ENCODE assay signal across 10 mouse cellular contexts in the genomic region with DNA sequence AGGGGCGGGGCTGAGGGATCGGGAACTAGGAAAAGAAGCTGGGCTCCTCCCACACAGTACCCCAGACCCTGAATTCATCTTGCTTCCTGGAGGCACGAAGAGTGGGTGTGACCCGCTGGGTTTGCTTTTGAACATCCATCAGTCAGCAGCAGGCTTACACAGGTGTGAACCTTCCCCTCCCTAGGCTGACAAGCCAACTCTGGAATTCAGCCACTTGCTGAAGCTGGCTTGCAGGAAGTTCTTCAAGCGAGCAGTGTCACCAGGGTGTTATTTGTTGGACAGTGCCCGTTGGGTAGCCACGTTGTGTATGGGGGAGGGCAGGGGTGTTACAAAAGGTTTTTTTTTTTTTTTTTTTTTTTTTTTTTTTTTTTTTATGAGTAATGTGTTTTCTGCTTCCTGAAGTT.
DNase-seq lines count a peak whose midpoint lies in the region; ATAC-seq and TF ChIP-seq lines count a peak whose summit lies in the region.
"Had no signal": no experiment of that assay in that cellular context is flagged by ENCODE, and none has a peak within 500 bp of the region (broad histone marks: within the 10 kb centered on the region; RNA-seq: fewer than 3 reads in every experiment).

No protein-coding gene starts in this region.

- no peak for TF ChIP-seq CTCF in kidney, adult 2 months (conservative IDR thresholded peaks at IDR 0.05; ENCODE audit: insufficient read depth, insufficient read length, low read depth, low read length)
- no peak for TF ChIP-seq CTCF in heart, postnatal 0 days (IDR thresholded peaks at IDR 0.05; ENCODE audit: low read depth)

- no peak overlapping the region for H3K27ac ChIP-seq in kidney, adult 2 months (ENCODE audit: insufficient read depth, low read depth, low read length)
- H3K27ac ChIP-seq in heart, postnatal 0 days (ENCODE audit: low read depth) = no peak overlapping the region

- H3K9ac ChIP-seq in heart, postnatal 0 days (replicated peaks; ENCODE audit: low read depth, low read length) = no peak overlapping the region

- no peak for TF ChIP-seq EP300 in heart, postnatal 0 days (IDR thresholded peaks at IDR 0.05; ENCODE audit: low read depth)

- ATAC-seq in common myeloid progenitor, adult 5-6 weeks (replicated peaks; ENCODE audit: low read depth, poor library complexity, severe bottlenecking) = peak; percentile 39; the same call in 1 of the 2 replicates
- ATAC-seq in heart, postnatal 0 days (ENCODE audit: insufficient read depth, low read depth) = peak; percentile 47

- no peaks in the 10 kb centered on the region for H3K4me1 ChIP-seq in kidney, adult 2 months (ENCODE audit: control insufficient read depth, insufficient read depth, low read length)
- no peaks in the 10 kb centered on the region for H3K4me1 ChIP-seq in heart, postnatal 0 days (ENCODE audit: control insufficient read depth, insufficient read depth)

- peak overlapping the region; percentile 43 for H3K4me2 ChIP-seq in heart, postnatal 0 days (ENCODE audit: low read depth, low read length)

- H3K4me3 ChIP-seq in kidney, adult 2 months (ENCODE audit: insufficient read depth, low read depth, low read length) = no peak overlapping the region
- no peak overlapping the region for H3K4me3 ChIP-seq in heart, postnatal 0 days (ENCODE audit: low read depth, low read length)
- H3K4me3 ChIP-seq: erythroblast, embryonic 14.5 days; myocyte had no signal

- no peak for TF ChIP-seq POLR2A in kidney, adult 2 months (IDR thresholded peaks at IDR 0.05; ENCODE audit: low read depth, low read length)

- no peaks in the 10 kb centered on the region for H3K36me3 ChIP-seq in kidney, adult 2 months (ENCODE audit: control insufficient read depth, insufficient read depth, low read length)
- no peaks in the 10 kb centered on the region for H3K36me3 ChIP-seq in heart, postnatal 0 days (replicated peaks; ENCODE audit: control insufficient read depth, insufficient read depth, low read length)

- WGBS in kidney, adult 2 months = 8% methylated on average over 7 of the region's 7 CpGs
- 8% methylated on average over 7 of the region's 7 CpGs for WGBS in heart, postnatal 0 days

- no peaks in the 10 kb centered on the region for H3K9me3 ChIP-seq in heart, postnatal 0 days (replicated peaks; ENCODE audit: control insufficient read depth, low read length)

- no peaks in the 10 kb centered on the region for H3K27me3 ChIP-seq in kidney, adult 2 months (replicated peaks; ENCODE audit: control insufficient read depth, insufficient read depth, low read length)
- H3K27me3 ChIP-seq in heart, postnatal 0 days (ENCODE audit: control insufficient read depth, insufficient read depth, low read length) = no peaks in the 10 kb centered on the region

- DNase-seq in kidney, adult 2 months = peak; percentile 9
- no peak for DNase-seq in kidney, adult 18-20 months
- peak; percentile 21 for DNase-seq in heart, postnatal 0 days (ENCODE audit: low spot score)
- DNase-seq in lung, postnatal 10 days = peak; percentile 7
- no peak for DNase-seq in gastrocnemius, adult 18-20 months (ENCODE audit: low spot score)
- DNase-seq in layer of hippocampus, adult 9-10 months (ENCODE audit: low spot score) = no peak
- DNase-seq in gastrocnemius, postnatal 10 days = no peak

Comparison
In these comparisons a context has a peak if more than half of its experiments do, and no peak if none do; other contexts are left out.
1. DNase-seq: peak in kidney, adult 2 months (single experiment), heart, postnatal 0 days (single experiment) and lung, postnatal 10 days (single experiment); none in kidney, adult 18-20 months (single experiment), gastrocnemius, adult 18-20 months (single experiment), layer of hippocampus, adult 9-10 months (single experiment) and gastrocnemius, postnatal 10 days (single experiment).